Mouse (Mus musculus) CH12.LX (cell line): ENCODE data around the gene Myo15b. TPM values are rescaled to one million over a fixed set of nuclear protein-coding genes. Genes with fewer than 3 reads are reported as not detected.

Experiments used
- DNase-seq: peaks from one replicate; pipeline ENCODE4 v3.0.0-alpha.2; 2013; ENCODE audit errors: extremely low read depth
- H3K27ac ChIP-seq: 2 replicates; pipeline ENCODE4 v1.5.1; 2012; ENCODE audit warnings: low read depth, mild to moderate bottlenecking, control low read depth, moderate library complexity; ENCODE audit not compliant: insufficient read depth
- H3K27me3 ChIP-seq: replicated peaks from 2 replicates; pipeline ENCODE3; 2012; ENCODE audit warnings: inconsistent platforms
- H3K36me3 ChIP-seq, 2 experiments: replicated peaks in 1 of 2; 2 replicates each; pipeline versions ENCODE3 to v1.6.1; 2012; ENCODE audit warnings: inconsistent platforms in 1 of 2, low read length in 1 of 2, mild to moderate bottlenecking in 1 of 2, mixed read lengths in 1 of 2, moderate library complexity in 1 of 2; ENCODE audit not compliant: control insufficient read depth in 1 of 2, insufficient read depth in 1 of 2
- H3K4me1 ChIP-seq, 2 experiments: 2 replicates each; pipeline ENCODE4 v1.6.1; 2012; ENCODE audit warnings: inconsistent platforms in 1 of 2, moderate library complexity in 1 of 2; ENCODE audit not compliant: insufficient read depth in 2 of 2, control insufficient read depth in 1 of 2
- H3K4me2 ChIP-seq: 2 replicates; pipeline ENCODE4 v1.6.1; 2012; ENCODE audit warnings: low read depth, mild to moderate bottlenecking, control low read depth; ENCODE audit not compliant: poor library complexity, insufficient read depth, severe bottlenecking
- H3K4me3 ChIP-seq, 3 experiments: fragments of 150-350 bp in 1 of 3; sonication (generic) in 1 of 3; replicated peaks in 1 of 3; 2 replicates each; pipeline versions ENCODE3 to v1.5.1; 2011 to 2012; ENCODE audit warnings: low read depth in 2 of 3, low read length in 2 of 3, mild to moderate bottlenecking in 2 of 3, moderate library complexity in 2 of 3, control low read depth in 1 of 3, improper control_type of control experiment in 1 of 3, inconsistent platforms in 1 of 3, mixed read lengths in 1 of 3; ENCODE audit not compliant: poor library complexity in 1 of 3
- H3K79me2 ChIP-seq: replicated peaks from 2 replicates; pipeline ENCODE4 v1.6.1; 2012; ENCODE audit warnings: mild to moderate bottlenecking, moderate library complexity; ENCODE audit not compliant: control insufficient read depth, poor library complexity, insufficient read depth, severe bottlenecking; ENCODE audit errors: extremely low read depth
- H3K9ac ChIP-seq: 2 replicates; pipeline ENCODE4 v1.6.1; 2012; ENCODE audit warnings: low read depth, mild to moderate bottlenecking, control low read depth, moderate library complexity; ENCODE audit not compliant: insufficient read depth
- H3K9me3 ChIP-seq: replicated peaks from 2 replicates; pipeline ENCODE3; 2012; ENCODE audit warnings: low read length, inconsistent platforms, mixed read lengths
- BHLHE40 ChIP-seq: IDR thresholded peaks from 2 replicates; pipeline ENCODE4 v1.6.1; 2011; ENCODE audit warnings: mild to moderate bottlenecking, low read depth, low read length, improper control_type of control experiment
- CTCF ChIP-seq, 2 experiments: IDR thresholded peaks in 1 of 2; conservative IDR thresholded peaks in 1 of 2; 2 replicates each; pipeline ENCODE4 v1.5.1; 2011 to 2012; ENCODE audit warnings: low read depth in 2 of 2, low read length in 2 of 2, improper control_type of control experiment in 1 of 2, inconsistent platforms in 1 of 2, mild to moderate bottlenecking in 1 of 2, moderate library complexity in 1 of 2
- ETS1 ChIP-seq: conservative IDR thresholded peaks from 2 replicates; pipeline ENCODE4 v1.6.1; 2012; ENCODE audit warnings: low read depth, mild to moderate bottlenecking, inconsistent platforms, low read length, improper control_type of control experiment, moderate library complexity
- GABPA ChIP-seq: IDR thresholded peaks from 2 replicates; pipeline ENCODE4 v1.6.1; 2012; ENCODE audit warnings: low read depth, low read length, improper control_type of control experiment, inconsistent platforms; ENCODE audit not compliant: insufficient replicate concordance
- MAX ChIP-seq: IDR thresholded peaks from 2 replicates; pipeline ENCODE4 v1.6.1; 2011; ENCODE audit warnings: low read length, improper control_type of control experiment
- MEF2A ChIP-seq: IDR thresholded peaks from 2 replicates; pipeline ENCODE4 v1.6.1; 2014; ENCODE audit warnings: low read depth, mild to moderate bottlenecking, inconsistent platforms, low read length, improper control_type of control experiment, borderline replicate concordance
- NRF1 ChIP-seq: IDR thresholded peaks from 2 replicates; pipeline ENCODE4 v1.6.1; 2014; ENCODE audit warnings: low read depth, mild to moderate bottlenecking, inconsistent platforms, low read length, improper control_type of control experiment, moderate library complexity
- RAD21 ChIP-seq: IDR thresholded peaks from 2 replicates; pipeline ENCODE4 v1.6.1; 2011; ENCODE audit warnings: low read depth, mild to moderate bottlenecking, low read length, improper control_type of control experiment, moderate library complexity
- SMC3 ChIP-seq: IDR thresholded peaks from 2 replicates; pipeline ENCODE4 v1.6.1; 2011; ENCODE audit warnings: low read depth, low read length, improper control_type of control experiment
- USF1 ChIP-seq: IDR thresholded peaks from 2 replicates; pipeline ENCODE4 v1.6.1; 2014; ENCODE audit warnings: low read depth, mild to moderate bottlenecking, inconsistent platforms, low read length, improper control_type of control experiment
- dilution Hi-C: fragments of 300-500 bp; cut with MboI; formaldehyde crosslinking; loops from 2 replicates; pipeline ENCODE4 v1.14.3; 2020; ENCODE audit warnings: low sequenced_read_pairs; ENCODE audit not compliant: extremely low pct_unique_long_range_greater_than_20kb, extremely low pct_ligation_motif_present
- in situ Hi-C: fragments of 300-500 bp; cut with MboI; formaldehyde crosslinking; loops from 3 replicates; pipeline ENCODE4 v1.14.3; 2019; ENCODE audit warnings: low sequenced_read_pairs, low pct_ligation_motif_present, low pct_unique_long_range_greater_than_20kb, mixed read lengths
- polyA plus RNA-seq: library from polyadenylated mRNA; unstranded; fragments of >175 nt; gene quantifications from 2 replicates; pipeline ENCODE4 v1.2.1, GENCODE M21; 2012; ENCODE audit warnings: low read depth; ENCODE audit not compliant: insufficient read length
- total RNA-seq, 2 experiments: library from RNA; depleted of rRNA; stranded (reverse); fragments of 300-350 nt in 1 of 2; fragments of >200 nt in 1 of 2; gene quantifications; 2 replicates each; pipeline ENCODE4 v1.2.3; 2012 to 2014

The Myo15b gene
- total and polyA plus RNA-seq, 3 experiments = 0.21 to 0.43 TPM; not detected in 1

DNA sequence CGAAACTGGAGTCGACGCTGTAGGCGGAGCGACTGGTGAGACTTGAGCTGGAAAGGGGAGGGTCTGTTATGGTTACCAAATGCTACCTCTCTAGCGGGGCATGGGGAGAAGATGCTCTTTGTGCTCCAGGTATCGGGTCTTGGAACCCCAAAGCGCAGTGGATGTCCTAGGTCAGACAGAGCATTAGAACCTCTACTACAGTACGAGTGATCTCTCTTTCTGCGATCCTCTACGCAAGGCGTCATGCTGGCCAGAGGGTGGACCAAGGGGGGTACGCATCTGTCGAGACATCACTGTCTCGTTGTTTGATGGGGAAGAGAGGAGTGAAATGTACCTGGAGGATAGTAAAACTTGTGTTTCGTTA, 75.5 kb downstream of the Myo15b start:
- in situ Hi-C loops = loop anchor here (5.0 kb wide), 1 partner anchor 74 kb away; no protein-coding TSS in a partner anchor
- Histone ChIP-seq H3K9ac (peak overlapping the region; percentile 68), H3K27me3 (no peaks in the 10 kb centered on the region), H3K27ac (0 out of 2 replicates have a peak overlapping the region, but pooled peaks have one; percentile 6), H3K4me2 (peak overlapping the region; percentile 95; the same call in 1 of the 2 replicates), H3K79me2 (peaks cover 48% of the 10 kb centered on the region), H3K4me3 (peak overlapping the region; percentile 82 to 96 (median 93)), H3K9me3 (no peaks in the 10 kb centered on the region), H3K36me3 (peaks cover 23 to 44% of the 10 kb centered on the region in 2 experiments), H3K4me1 (peaks cover 20 to 56% of the 10 kb centered on the region in 2 experiments)
- no peak for DNase-seq
- TF ChIP-seq MAX = peak; percentile 2; the same call in 1 of the 2 replicates
- TF ChIP-seq NRF1 = no peak
- dilution Hi-C loops = no loop called here

DNA sequence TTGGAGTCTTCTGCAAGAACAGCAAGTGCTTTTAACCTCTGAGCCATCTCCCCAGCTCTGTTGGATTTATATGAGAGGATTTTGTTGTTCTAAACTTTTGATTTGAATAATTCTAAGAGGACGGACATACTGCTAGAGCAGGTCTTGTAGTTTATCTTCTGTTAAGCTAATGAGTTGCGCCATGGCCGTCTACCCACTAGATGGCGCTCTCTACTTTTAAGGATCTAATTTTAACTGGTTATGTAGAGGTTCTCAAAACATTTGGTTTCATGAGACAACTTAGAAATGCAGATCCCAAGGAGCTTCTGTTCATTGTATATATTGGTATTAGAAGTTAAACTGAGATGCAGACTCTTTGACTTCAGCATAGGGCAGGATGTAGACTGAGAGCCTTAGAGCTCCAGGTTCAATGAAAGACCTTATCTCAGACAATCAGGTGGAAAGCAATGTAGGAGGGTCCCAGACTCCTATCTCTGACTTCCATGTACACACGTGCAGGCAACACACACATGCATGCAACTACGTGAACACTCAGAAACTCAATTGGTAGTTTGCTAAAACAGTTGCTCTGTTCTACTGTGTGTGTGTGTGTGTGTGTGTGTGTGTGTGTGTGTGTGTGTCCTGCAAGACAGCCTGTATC, 81.6 kb downstream of the Myo15b start:
- no peak overlapping the region for H3K4me3 ChIP-seq
- H3K4me1 ChIP-seq = peaks cover 3 to 16% of the 10 kb centered on the region in 2 experiments; a peak in 3 of 4 replicates
- peak; percentile 71 for DNase-seq
- no peaks in the 10 kb centered on the region for H3K9me3 ChIP-seq
- peaks cover 24% of the 10 kb centered on the region for H3K79me2 ChIP-seq
- in situ Hi-C loops (no loop called here), dilution Hi-C loops (no loop called here)
- no peaks in the 10 kb centered on the region for H3K27me3 ChIP-seq
- H3K9ac ChIP-seq = no peak overlapping the region
- no peak overlapping the region for H3K4me2 ChIP-seq
- TF ChIP-seq SMC3 (peak; percentile 84), ETS1 (no peak), RAD21 (peak; percentile 80), CTCF (conservative IDR thresholded peaks at IDR 0.05 in 1 of 2, IDR thresholded peaks at IDR 0.05 in 1 of 2; ENCODE audit: low read depth in 2 of 2, low read length in 2 of 2) (peak; percentile 91 to 95)
- peaks cover 68 to 97% of the 10 kb centered on the region in 2 experiments for H3K36me3 ChIP-seq
- H3K27ac ChIP-seq = no peak overlapping the region

DNA sequence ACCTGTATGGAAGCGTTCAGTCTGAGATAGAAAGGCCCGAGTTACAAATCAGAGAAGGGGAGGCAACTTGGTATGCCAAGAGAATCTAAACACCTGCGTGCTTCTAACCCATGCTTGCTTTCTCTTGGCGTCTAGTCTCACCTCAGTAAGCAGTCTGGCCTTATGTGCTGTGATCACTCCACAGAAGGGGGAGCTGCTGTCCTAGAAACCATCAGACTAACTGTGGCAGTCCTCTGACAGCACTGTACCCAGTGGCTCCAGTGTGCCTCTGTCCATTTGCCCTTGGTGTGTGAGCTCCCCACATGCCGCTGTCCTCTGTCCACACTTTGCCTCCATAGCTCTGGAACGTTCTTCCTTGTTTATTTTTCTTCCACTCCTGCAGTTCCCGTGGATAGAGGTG, 83.8 kb downstream of the Myo15b start:
- Histone ChIP-seq H3K4me2 (no peak overlapping the region), H3K27ac (no peak overlapping the region), H3K27me3 (no peaks in the 10 kb centered on the region), H3K9me3 (no peaks in the 10 kb centered on the region), H3K4me1 (no peaks in the 10 kb centered on the region)
- in situ Hi-C loops = no loop called here
- no peak for DNase-seq
- dilution Hi-C loops = no loop called here
- TF ChIP-seq CTCF (conservative IDR thresholded peaks at IDR 0.05 in 1 of 2, IDR thresholded peaks at IDR 0.05 in 1 of 2; ENCODE audit: low read depth in 2 of 2, low read length in 2 of 2) (peak in 1 of 2 experiments; percentile 21; a peak in 2 of 4 replicates), USF1 (no peak), BHLHE40 (no peak), GABPA (no peak), MEF2A (no peak)
- TF ChIP-seq, all 38 proteins: peak for 1
- Histone ChIP-seq H3K36me3 (peaks cover 78 to 97% of the 10 kb centered on the region in 2 experiments), H3K4me3 (no peak overlapping the region), H3K79me2 (peaks cover 3% of the 10 kb centered on the region; the same call in 1 of the 2 replicates), H3K9ac (no peak overlapping the region)

Other genes starting within 250 kb of the Myo15b start
- gene Mif4gd, start 245.4 kb upstream of the Myo15b start, total RNA-seq (2012; rRNA removed) = 143 and 177 TPM in 2 replicates
- gene Mif4gd, start 245.4 kb upstream of the Myo15b start, total RNA-seq (2014; rRNA removed) = 160 and 174 TPM in 2 replicates
- gene Mif4gd, start 245.4 kb upstream of the Myo15b start, polyA plus RNA-seq = 131 and 143 TPM in 2 replicates
- gene Slc25a19, start 230.1 kb upstream of the Myo15b start, total RNA-seq (2012; rRNA removed) = 277 and 312 TPM in 2 replicates
- gene Slc25a19, start 230.1 kb upstream of the Myo15b start, total RNA-seq (2014; rRNA removed) = 278 and 294 TPM in 2 replicates
- gene Slc25a19, start 230.1 kb upstream of the Myo15b start, polyA plus RNA-seq = 374 and 398 TPM in 2 replicates
- gene Grb2, start 149.8 kb upstream of the Myo15b start, total RNA-seq (2012; rRNA removed) = 63.6 and 67.7 TPM in 2 replicates
- gene Grb2, start 149.8 kb upstream of the Myo15b start, total RNA-seq (2014; rRNA removed) = 110 and 117 TPM in 2 replicates
- 228 and 241 TPM in 2 replicates for gene Grb2, start 149.8 kb upstream of the Myo15b start, polyA plus RNA-seq
- gene Tmem94, start 93.0 kb upstream of the Myo15b start, total RNA-seq (2012; rRNA removed) = 19.0 and 27.4 TPM in 2 replicates
- 4.8 and 6.4 TPM in 2 replicates for gene Tmem94, start 93.0 kb upstream of the Myo15b start, total RNA-seq (2014; rRNA removed)
- gene Tmem94, start 93.0 kb upstream of the Myo15b start, polyA plus RNA-seq = 13.5 and 15.0 TPM in 2 replicates
- gene Caskin2, start 44.8 kb upstream of the Myo15b start, total RNA-seq (2012; rRNA removed) = 8.2 and 8.9 TPM in 2 replicates
- gene Caskin2, start 44.8 kb upstream of the Myo15b start, total RNA-seq (2014; rRNA removed) = 2.7 and 2.9 TPM in 2 replicates
- 6.4 and 6.9 TPM in 2 replicates for gene Caskin2, start 44.8 kb upstream of the Myo15b start, polyA plus RNA-seq
- 71.1 and 71.2 TPM in 2 replicates for gene Tsen54, start 43.7 kb upstream of the Myo15b start, total RNA-seq (2012; rRNA removed)
- gene Tsen54, start 43.7 kb upstream of the Myo15b start, total RNA-seq (2014; rRNA removed) = 44.9 and 45.8 TPM in 2 replicates
- gene Tsen54, start 43.7 kb upstream of the Myo15b start, polyA plus RNA-seq = 55.0 and 59.4 TPM in 2 replicates
- gene Llgl2, start 34.4 kb upstream of the Myo15b start, total RNA-seq (2012; rRNA removed) = 12.3 and 14.7 TPM in 2 replicates
- 3.8 and 4.4 TPM in 2 replicates for gene Llgl2, start 34.4 kb upstream of the Myo15b start, total RNA-seq (2014; rRNA removed)
- 6.8 and 9.2 TPM in 2 replicates for gene Llgl2, start 34.4 kb upstream of the Myo15b start, polyA plus RNA-seq
- gene Smim5, start 41.6 kb downstream of the Myo15b start, total RNA-seq (2012; rRNA removed) = 0.42 and 0.46 TPM in 2 replicates
- gene Smim5, start 41.6 kb downstream of the Myo15b start, total RNA-seq (2014; rRNA removed) = 0.98 and 1.6 TPM in 2 replicates
- gene Smim5, start 41.6 kb downstream of the Myo15b start, polyA plus RNA-seq = 1.4 and 2.3 TPM in 2 replicates
- gene Smim6, start 53.6 kb downstream of the Myo15b start, total RNA-seq (2012; rRNA removed) = 0.21 and 0.29 TPM in 2 replicates
- not detected in 2 replicates for gene Smim6, start 53.6 kb downstream of the Myo15b start, total RNA-seq (2014; rRNA removed)
- gene Smim6, start 53.6 kb downstream of the Myo15b start, polyA plus RNA-seq = 0.56 and 0.59 TPM in 2 replicates
- gene Sap30bp, start 74.9 kb downstream of the Myo15b start, total RNA-seq (2012; rRNA removed) = 72.2 and 83.6 TPM in 2 replicates
- gene Sap30bp, start 74.9 kb downstream of the Myo15b start, total RNA-seq (2014; rRNA removed) = 256 and 275 TPM in 2 replicates
- 167 and 219 TPM in 2 replicates for gene Sap30bp, start 74.9 kb downstream of the Myo15b start, polyA plus RNA-seq
- 30.9 and 31.0 TPM in 2 replicates for gene Recql5, start 75.1 kb downstream of the Myo15b start, total RNA-seq (2012; rRNA removed)
- 21.8 and 22.8 TPM in 2 replicates for gene Recql5, start 75.1 kb downstream of the Myo15b start, total RNA-seq (2014; rRNA removed)
- gene Recql5, start 75.1 kb downstream of the Myo15b start, polyA plus RNA-seq = 38.9 and 43.3 TPM in 2 replicates
- gene Itgb4, start 116.3 kb downstream of the Myo15b start, total RNA-seq (2012; rRNA removed) = 3.4 and 6.3 TPM in 2 replicates
- 0.09 and 0.42 TPM in 2 replicates for gene Itgb4, start 116.3 kb downstream of the Myo15b start, total RNA-seq (2014; rRNA removed)
- gene Itgb4, start 116.3 kb downstream of the Myo15b start, polyA plus RNA-seq = 0.59 and 0.91 TPM in 2 replicates
- gene Galk1, start 154.3 kb downstream of the Myo15b start, total RNA-seq (2012; rRNA removed) = 340 and 413 TPM in 2 replicates
- gene Galk1, start 154.3 kb downstream of the Myo15b start, total RNA-seq (2014; rRNA removed) = 228 and 263 TPM in 2 replicates
- gene Galk1, start 154.3 kb downstream of the Myo15b start, polyA plus RNA-seq = 293 and 300 TPM in 2 replicates
- gene H3f3b, start 169.6 kb downstream of the Myo15b start, total RNA-seq (2012; rRNA removed) = 340 and 455 TPM in 2 replicates
- gene H3f3b, start 169.6 kb downstream of the Myo15b start, total RNA-seq (2014; rRNA removed) = 567 and 573 TPM in 2 replicates
- 862 and 889 TPM in 2 replicates for gene H3f3b, start 169.6 kb downstream of the Myo15b start, polyA plus RNA-seq
- gene Unk, start 171.9 kb downstream of the Myo15b start, total RNA-seq (2012; rRNA removed) = 22.2 and 24.7 TPM in 2 replicates
- gene Unk, start 171.9 kb downstream of the Myo15b start, total RNA-seq (2014; rRNA removed) = 18.5 and 20.9 TPM in 2 replicates
- 30.5 and 35.0 TPM in 2 replicates for gene Unk, start 171.9 kb downstream of the Myo15b start, polyA plus RNA-seq
- 12.2 and 14.0 TPM in 2 replicates for gene Unc13d, start 219.6 kb downstream of the Myo15b start, total RNA-seq (2012; rRNA removed)
- 8.9 and 9.6 TPM in 2 replicates for gene Unc13d, start 219.6 kb downstream of the Myo15b start, total RNA-seq (2014; rRNA removed)
- 15.7 and 16.8 TPM in 2 replicates for gene Unc13d, start 219.6 kb downstream of the Myo15b start, polyA plus RNA-seq
- 27.1 and 30.7 TPM in 2 replicates for gene Wbp2, start 228.6 kb downstream of the Myo15b start, total RNA-seq (2012; rRNA removed)
- gene Wbp2, start 228.6 kb downstream of the Myo15b start, total RNA-seq (2014; rRNA removed) = 14.0 and 15.2 TPM in 2 replicates
- 70.8 and 97.1 TPM in 2 replicates for gene Wbp2, start 228.6 kb downstream of the Myo15b start, polyA plus RNA-seq